In the genomic region with DNA sequence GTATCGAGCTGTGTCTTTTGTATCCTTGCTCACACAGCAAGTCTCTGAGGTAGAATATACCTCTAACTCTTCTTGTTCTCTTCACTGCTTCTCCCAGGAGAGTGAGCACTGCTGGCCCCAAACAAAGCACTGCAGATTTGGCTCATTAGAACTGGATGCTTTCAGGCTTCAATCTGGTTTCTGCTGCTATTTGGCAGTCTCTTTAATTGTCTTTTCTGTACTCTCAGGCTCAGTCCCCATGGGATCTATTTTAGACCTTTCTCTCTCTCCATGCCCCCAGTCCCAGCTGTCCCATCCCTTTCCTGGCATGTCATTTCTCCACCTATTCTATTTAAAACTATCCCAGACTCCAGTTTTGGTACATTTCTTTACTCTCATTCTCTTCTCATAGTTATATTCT, we compare ENCODE assay signal across 15 mouse cellular contexts. TPM values are rescaled to one million over a fixed set of nuclear protein-coding genes. Genes with fewer than 3 reads are reported as not detected.
DNase-seq lines count a peak whose midpoint lies in the region; ATAC-seq and TF ChIP-seq lines count a peak whose summit lies in the region.
"Had no signal": no experiment of that assay in that cellular context is flagged by ENCODE, and none has a peak within 500 bp of the region (broad histone marks: within the 10 kb centered on the region; RNA-seq: fewer than 3 reads in every experiment).

No protein-coding gene starts in this region.

- 0 out of 2 replicates have a peak, but pooled peaks cover 4% of the 10 kb centered on the region for H3K4me1 ChIP-seq in forebrain, embryonic 13.5 days
- peaks cover 9% of the 10 kb centered on the region; the same call in 1 of the 2 replicates for H3K4me1 ChIP-seq in forebrain, embryonic 10.5 days
- H3K4me1 ChIP-seq: limb, embryonic 15.5 days had no signal

- H3K4me3 ChIP-seq in forebrain, embryonic 13.5 days: no peak overlapping the region
- H3K4me3 ChIP-seq in forebrain, embryonic 10.5 days: no peak overlapping the region
- no peak overlapping the region for H3K4me3 ChIP-seq in left cerebral cortex, adult 2 months
- no peak overlapping the region for H3K4me3 ChIP-seq in myocyte
- H3K4me3 ChIP-seq in gastrocnemius, adult 2 months: no peak overlapping the region
- H3K4me3 ChIP-seq: limb, embryonic 15.5 days; midbrain, embryonic 12.5 days had no signal

- H3K27ac ChIP-seq in forebrain, embryonic 13.5 days: no peak overlapping the region
- no peak overlapping the region for H3K27ac ChIP-seq in forebrain, embryonic 10.5 days
- H3K27ac ChIP-seq in left cerebral cortex, adult 2 months: peak overlapping the region; percentile 58; the same call in 1 of the 2 replicates
- no peak overlapping the region for H3K27ac ChIP-seq in gastrocnemius, adult 2 months
- H3K27ac ChIP-seq: limb, embryonic 15.5 days; midbrain, embryonic 12.5 days had no signal

- WGBS in forebrain, embryonic 13.5 days: 24% methylated on average over 1 of the region's 1 CpGs
- 76% methylated on average over 1 of the region's 1 CpGs for WGBS in forebrain, embryonic 10.5 days

- no peak for DNase-seq in forebrain, embryonic 10.5 days (ENCODE audit: extremely low spot score, low spot score)
- peak in 1 of 2 experiments; percentile 26 for DNase-seq in left cerebral cortex, adult 2 months (ENCODE audit: extremely low spot score in 1 of 2, low spot score in 2 of 2)
- DNase-seq in left cerebral cortex, adult 11 months (ENCODE audit: low spot score): no peak
- peak; percentile 47 to 54 for DNase-seq in cerebellum, postnatal 36 days
- no peak for DNase-seq in yolk sac, embryonic 10.5 days (ENCODE audit: low spot score)
- no peak for DNase-seq in gastrocnemius, adult 2 months
- DNase-seq: heart, adult 11 months; spleen, adult 18-20 months had no signal

- intact Hi-C loops in left cerebral cortex, adult 2 months (cut with DNase I): loop anchor here (5.0 kb wide), 1 partner anchor 142 kb away; no protein-coding TSS in a partner anchor
- intact Hi-C loops in gastrocnemius, adult 2 months (cut with DNase I): no loop called here

- no peaks in the 10 kb centered on the region for H3K36me3 ChIP-seq in forebrain, embryonic 13.5 days (ENCODE audit: poor library complexity, severe bottlenecking)
- no peaks in the 10 kb centered on the region for H3K36me3 ChIP-seq in forebrain, embryonic 10.5 days (replicated peaks)
- H3K36me3 ChIP-seq in myocyte (ENCODE audit: control insufficient read depth, insufficient read depth): no peaks in the 10 kb centered on the region
- H3K36me3 ChIP-seq: limb, embryonic 15.5 days; midbrain, embryonic 12.5 days had no signal

- no peaks in the 10 kb centered on the region for H3K27me3 ChIP-seq in forebrain, embryonic 13.5 days
- no peaks in the 10 kb centered on the region for H3K27me3 ChIP-seq in forebrain, embryonic 10.5 days (ENCODE audit: poor library complexity, severe bottlenecking)
- no peaks in the 10 kb centered on the region for H3K27me3 ChIP-seq in myocyte (ENCODE audit: control insufficient read depth, insufficient read depth, insufficient read length)
- H3K27me3 ChIP-seq: limb, embryonic 15.5 days; midbrain, embryonic 12.5 days had no signal

- H3K4me2 ChIP-seq in forebrain, embryonic 13.5 days: no peak overlapping the region
- peak overlapping the region; percentile 36 for H3K4me2 ChIP-seq in myocyte (ENCODE audit: low read depth)
- H3K4me2 ChIP-seq: limb, embryonic 15.5 days; midbrain, embryonic 12.5 days had no signal

- no peak overlapping the region for H3ac ChIP-seq in myocyte (ENCODE audit: control insufficient read depth, insufficient read length)

- no peaks in the 10 kb centered on the region for H3K79me2 ChIP-seq in myocyte (ENCODE audit: control insufficient read depth, insufficient read depth)

- no peak overlapping the region for H3K9ac ChIP-seq in forebrain, embryonic 13.5 days
- H3K9ac ChIP-seq: limb, embryonic 15.5 days; midbrain, embryonic 12.5 days had no signal

- ATAC-seq in forebrain, embryonic 13.5 days: peak; percentile 21; the same call in 1 of the 2 replicates
- ATAC-seq: activated CD4-positive, CD25-positive, alpha-beta regulatory T cell, adult 4 months; lung, postnatal 0 days had no signal

- H3K9me3 ChIP-seq in forebrain, embryonic 13.5 days (replicated peaks): no peaks in the 10 kb centered on the region
- no peaks in the 10 kb centered on the region for H3K9me3 ChIP-seq in forebrain, embryonic 10.5 days
- H3K9me3 ChIP-seq: limb, embryonic 15.5 days; midbrain, embryonic 12.5 days had no signal

- no peak for TF ChIP-seq CTCF in left cerebral cortex, adult 2 months (IDR thresholded peaks at IDR 0.05)
- TF ChIP-seq CTCF in gastrocnemius, adult 2 months (IDR thresholded peaks at IDR 0.05): no peak

- TF ChIP-seq POLR2A in myocyte (IDR thresholded peaks at IDR 0.05; ENCODE audit: insufficient read length, low read depth): no peak

TF ChIP-seq in myocyte, 11 proteins besides CTCF, POLR2A, EP300 and RAD21:
- no peak for TF ChIP-seq TCF12 (IDR thresholded peaks at IDR 0.05; ENCODE audit: insufficient read depth, poor library complexity, severe bottlenecking)
- TF ChIP-seq REST (IDR thresholded peaks at IDR 0.05; ENCODE audit: insufficient read depth, insufficient read length): no peak
- TF ChIP-seq POLR2AphosphoS2 (IDR thresholded peaks at IDR 0.05; ENCODE audit: insufficient read length, low read depth): no peak
- no peak for TF ChIP-seq USF1 (IDR thresholded peaks at IDR 0.05; ENCODE audit: low read depth)
- no peak for TF ChIP-seq MAX (IDR thresholded peaks at IDR 0.05; ENCODE audit: low read depth)
- no peak for TF ChIP-seq SRF (IDR thresholded peaks at IDR 0.05; ENCODE audit: control insufficient read depth, insufficient read length, low read depth)
- TF ChIP-seq MYOD1 (IDR thresholded peaks at IDR 0.05; ENCODE audit: control insufficient read depth in 1 of 3, insufficient read length in 2 of 3, low read depth in 2 of 3): peak in 2 of 3 experiments; percentile 9 to 70
- TF ChIP-seq E2F4 (IDR thresholded peaks at IDR 0.05; ENCODE audit: insufficient read depth): no peak
- TF ChIP-seq CEBPB (IDR thresholded peaks at IDR 0.05; ENCODE audit: insufficient read depth, poor library complexity, severe bottlenecking): no peak
- no peak for TF ChIP-seq TCF3 (IDR thresholded peaks at IDR 0.05; ENCODE audit: insufficient read length, low read depth)
- peak in 1 of 3 experiments; percentile 27 for TF ChIP-seq MYOG (IDR thresholded peaks at IDR 0.05; ENCODE audit: control insufficient read depth in 1 of 3, insufficient read depth in 1 of 3, insufficient read length in 2 of 3, low read depth in 2 of 3)

RNA-seq across cellular contexts. Expression of a gene that starts 15.0 kb away (rescaled TPM):
- 2.2 and 2.5 TPM in 2 replicates for polyA plus RNA-seq in forebrain, embryonic 13.5 days (2015; fragmentation: Nextera tagmentation; extraction: Ambion mirVana)
- 0.20 and 0.41 TPM in 2 replicates for polyA plus RNA-seq in forebrain, embryonic 10.5 days (2016; fragmentation: Nextera tagmentation; extraction: Ambion mirVana)
- total RNA-seq in left cerebral cortex, adult 2 months (2021): 100 to 1,000 TPM; 112 to 117 TPM
- not detected for polyA plus RNA-seq in myocyte (2012; fragmentation: generic; extraction: Trizol)
- total RNA-seq in gastrocnemius, adult 2 months (2021): under 1 TPM; 0.15 to 0.25 TPM
- total RNA-seq: MEL had no signal
- polyA plus RNA-seq: activated CD4-positive, CD25-positive, alpha-beta regulatory T cell, adult 4 months had no signal

Comparison
In these comparisons a context has a peak if more than half of its experiments do, and no peak if none do; other contexts are left out.
1. DNase-seq: peak in cerebellum, postnatal 36 days (2 of 2); none in forebrain, embryonic 10.5 days (single experiment), left cerebral cortex, adult 11 months (single experiment), yolk sac, embryonic 10.5 days (single experiment) and gastrocnemius, adult 2 months (single experiment).